ENCODE assay signal across 8 mouse cellular contexts in genomic region chr9:21786906-21787305, GRCm38 (mm10). TPM values are rescaled to one million over a fixed set of nuclear protein-coding genes. Genes with fewer than 3 reads are reported as not detected.
A peak's percentile ranks its signal among the peaks of the same experiment; 100 is the strongest.
DNase-seq lines count a peak whose midpoint lies in the region; ATAC-seq lines count a peak whose summit lies in the region.

No protein-coding gene starts in this region.

- no peaks in the 10 kb centered on the region for H3K36me3 ChIP-seq in forebrain, embryonic 13.5 days (ENCODE audit: poor library complexity, severe bottlenecking)
- no peaks in the 10 kb centered on the region for H3K36me3 ChIP-seq in hindbrain, embryonic 16.5 days (ENCODE audit: control insufficient read depth, insufficient read depth, low read length)
- H3K36me3 ChIP-seq in limb, embryonic 10.5 days, result peaks cover 96% of the 10 kb centered on the region

- H3K27me3 ChIP-seq in forebrain, embryonic 13.5 days, result no peaks in the 10 kb centered on the region
- no peaks in the 10 kb centered on the region for H3K27me3 ChIP-seq in hindbrain, embryonic 16.5 days (replicated peaks; ENCODE audit: control insufficient read depth, insufficient read depth, low read length)
- H3K27me3 ChIP-seq in limb, embryonic 10.5 days (ENCODE audit: low read depth, poor library complexity, severe bottlenecking), result no peaks in the 10 kb centered on the region

- peaks cover 2% of the 10 kb centered on the region; the same call in 1 of the 2 replicates for H3K4me1 ChIP-seq in forebrain, embryonic 13.5 days
- H3K4me1 ChIP-seq in hindbrain, embryonic 16.5 days (ENCODE audit: control insufficient read depth, insufficient read depth, low read depth, low read length), result peaks cover 1% of the 10 kb centered on the region; the same call in 1 of the 2 replicates
- H3K4me1 ChIP-seq in limb, embryonic 10.5 days, result peaks cover 25% of the 10 kb centered on the region

- no peak overlapping the region for H3K4me2 ChIP-seq in forebrain, embryonic 13.5 days
- H3K4me2 ChIP-seq in hindbrain, embryonic 16.5 days (ENCODE audit: low read length), result no peak overlapping the region

- H3K9me3 ChIP-seq in forebrain, embryonic 13.5 days (replicated peaks), result no peaks in the 10 kb centered on the region
- no peaks in the 10 kb centered on the region for H3K9me3 ChIP-seq in hindbrain, embryonic 16.5 days (ENCODE audit: control insufficient read depth, low read length)
- no peaks in the 10 kb centered on the region for H3K9me3 ChIP-seq in limb, embryonic 10.5 days (replicated peaks)

- H3K9ac ChIP-seq in forebrain, embryonic 13.5 days, result no peak overlapping the region
- no peak overlapping the region for H3K9ac ChIP-seq in hindbrain, embryonic 16.5 days (ENCODE audit: low read depth, low read length)

- 2% methylated on average over 6 of the region's 6 CpGs for WGBS in forebrain, embryonic 13.5 days
- 5% methylated on average over 6 of the region's 6 CpGs for WGBS in hindbrain, embryonic 16.5 days
- 9% methylated on average over 6 of the region's 6 CpGs for WGBS in limb, embryonic 10.5 days

- peak; percentile 65 for DNase-seq in right cerebral cortex, adult 18-20 months
- no peak for DNase-seq in right cerebral cortex, postnatal 36 days (ENCODE audit: low spot score in 2 of 2)
- DNase-seq in c-Kit-positive CD71-positive TER-119-negative erythroid progenitor cells, embryonic 14.5 days (ENCODE audit: low read depth), result peak; percentile 42
- peak; percentile 85 for DNase-seq in limb, embryonic 10.5 days (ENCODE audit: low spot score)
- peak; percentile 20 to 72 for DNase-seq in thymus, postnatal 10 days (ENCODE audit: low spot score in 2 of 2)

- H3K4me3 ChIP-seq in forebrain, embryonic 13.5 days, result no peak overlapping the region
- H3K4me3 ChIP-seq in hindbrain, embryonic 16.5 days (ENCODE audit: low read length), result no peak overlapping the region
- H3K4me3 ChIP-seq in limb, embryonic 10.5 days, result no peak overlapping the region

- H3K27ac ChIP-seq in forebrain, embryonic 13.5 days, result no peak overlapping the region
- no peak overlapping the region for H3K27ac ChIP-seq in hindbrain, embryonic 16.5 days (ENCODE audit: low read depth, low read length)
- peak overlapping the region; percentile 63 for H3K27ac ChIP-seq in limb, embryonic 10.5 days

- ATAC-seq in forebrain, embryonic 13.5 days, result peak; percentile 75; the same call in 1 of the 2 replicates
- ATAC-seq in hindbrain, embryonic 16.5 days, result peak; percentile 52; the same call in 1 of the 2 replicates
- ATAC-seq in monocyte, adult 5-6 weeks (replicated peaks; ENCODE audit: insufficient number of reproducible peaks, low FRiP score, low TSS enrichment, poor library complexity, severe bottlenecking), result peak; percentile 84

RNA-seq across cellular contexts. Expression of gene Kank2, which starts 11.6 kb away (rescaled TPM):
- 2.6 and 3.1 TPM in 2 replicates for polyA plus RNA-seq in forebrain, embryonic 13.5 days (2015; fragmentation: Nextera tagmentation; extraction: Ambion mirVana)
- 3.9 and 4.7 TPM in 2 replicates for polyA plus RNA-seq in hindbrain, embryonic 16.5 days (2015; fragmentation: Nextera tagmentation; extraction: Ambion mirVana)
- 22.7 and 24.2 TPM in 2 replicates for polyA plus RNA-seq in limb, embryonic 10.5 days (2016; fragmentation: Nextera tagmentation; extraction: Ambion mirVana)
- 0.39 to 1.1 TPM in 2 of 3 replicates, not detected in the other for total RNA-seq in monocyte, adult 5-6 weeks (2017)

RNA-seq across cellular contexts. Expression of gene Spc24, which starts 26.8 kb away (rescaled TPM):
- 95.6 and 95.7 TPM in 2 replicates for polyA plus RNA-seq in forebrain, embryonic 13.5 days (2015; fragmentation: Nextera tagmentation; extraction: Ambion mirVana)
- polyA plus RNA-seq in hindbrain, embryonic 16.5 days (2015; fragmentation: Nextera tagmentation; extraction: Ambion mirVana), result 21.2 and 26.0 TPM in 2 replicates
- polyA plus RNA-seq in limb, embryonic 10.5 days (2016; fragmentation: Nextera tagmentation; extraction: Ambion mirVana), result 225 and 232 TPM in 2 replicates
- 4.1 to 8.0 TPM (median 6.2 TPM) in 3 replicates for total RNA-seq in monocyte, adult 5-6 weeks (2017)

RNA-seq across cellular contexts. Expression of gene Angptl8, which starts 48.4 kb away (rescaled TPM):
- polyA plus RNA-seq in forebrain, embryonic 13.5 days (2015; fragmentation: Nextera tagmentation; extraction: Ambion mirVana), result 0.21 TPM in 1 of 2 replicates, not detected in the other
- 0.25 and 0.66 TPM in 2 replicates for polyA plus RNA-seq in hindbrain, embryonic 16.5 days (2015; fragmentation: Nextera tagmentation; extraction: Ambion mirVana)
- 1.2 and 1.6 TPM in 2 replicates for polyA plus RNA-seq in limb, embryonic 10.5 days (2016; fragmentation: Nextera tagmentation; extraction: Ambion mirVana)
- not detected in 3 replicates for total RNA-seq in monocyte, adult 5-6 weeks (2017)

Comparison
In these comparisons a context has a peak if more than half of its experiments do, and no peak if none do; other contexts are left out.
1. DNase-seq: peak in right cerebral cortex, adult 18-20 months (single experiment), c-Kit-positive CD71-positive TER-119-negative erythroid progenitor cells, embryonic 14.5 days (single experiment), limb, embryonic 10.5 days (single experiment) and thymus, postnatal 10 days (2 of 2); none in right cerebral cortex, postnatal 36 days (0 of 2).
2. Peak in every context shown above with its lines, with median percentiles within 50 percentile points of each other: ATAC-seq.